Comparison of ENCODE assay signal across 23 mouse cellular contexts in genomic region chr9:105878365-105879108, GRCm38 (mm10). TPM values are rescaled to one million over a fixed set of nuclear protein-coding genes. Genes with fewer than 3 reads are reported as not detected.
"Had no signal": no experiment of that assay in that cellular context is flagged by ENCODE, and none has a peak within 500 bp of the region (broad histone marks: within the 10 kb centered on the region; RNA-seq: fewer than 3 reads in every experiment).

No protein-coding gene starts in this region.

- H3K4me3 ChIP-seq: liver, embryonic 15.5 days; lung, embryonic 15.5 days; megakaryocyte, embryonic 14.5 days; midbrain, embryonic 13.5 days; midbrain, embryonic 15.5 days; myocyte; neural tube, embryonic 13.5 days; neural tube, embryonic 15.5 days had no signal

- H3K36me3 ChIP-seq: liver, embryonic 15.5 days; lung, embryonic 15.5 days; midbrain, embryonic 13.5 days; midbrain, embryonic 15.5 days; neural tube, embryonic 13.5 days; neural tube, embryonic 15.5 days had no signal

- H3K27me3 ChIP-seq: liver, embryonic 15.5 days; lung, embryonic 15.5 days; megakaryocyte, embryonic 14.5 days; midbrain, embryonic 13.5 days; midbrain, embryonic 15.5 days; neural tube, embryonic 13.5 days; neural tube, embryonic 15.5 days had no signal

- H3K27ac ChIP-seq: liver, embryonic 15.5 days; lung, embryonic 15.5 days; macrophage; midbrain, embryonic 13.5 days; midbrain, embryonic 15.5 days; neural tube, embryonic 13.5 days; neural tube, embryonic 15.5 days had no signal

- H3K9me3 ChIP-seq: liver, embryonic 15.5 days; lung, embryonic 15.5 days; megakaryocyte, embryonic 14.5 days; midbrain, embryonic 13.5 days; midbrain, embryonic 15.5 days; neural tube, embryonic 13.5 days; neural tube, embryonic 15.5 days had no signal

- ATAC-seq: lung, postnatal 0 days; midbrain, embryonic 13.5 days; midbrain, embryonic 15.5 days had no signal

- H3K4me2 ChIP-seq: liver, embryonic 15.5 days; lung, embryonic 15.5 days; midbrain, embryonic 11.5 days; midbrain, embryonic 13.5 days; midbrain, embryonic 15.5 days; neural tube, embryonic 13.5 days; neural tube, embryonic 15.5 days had no signal

- H3K4me1 ChIP-seq: liver, embryonic 15.5 days; lung, embryonic 15.5 days; megakaryocyte, embryonic 14.5 days; midbrain, embryonic 13.5 days; midbrain, embryonic 15.5 days; neural tube, embryonic 13.5 days; neural tube, embryonic 15.5 days had no signal

- DNase-seq: lung, adult 2 months; lung, postnatal 14 days; retina, postnatal 1 day; right cerebral cortex, adult 18-20 months; right cerebral cortex, postnatal 25 days; right cerebral cortex, postnatal 4 days; spleen, adult 18-20 months; thymus, adult 18-20 months; thymus, postnatal 14 days; thymus, postnatal 36 days had no signal

- H3K9ac ChIP-seq: liver, embryonic 15.5 days; lung, embryonic 15.5 days; midbrain, embryonic 13.5 days; midbrain, embryonic 15.5 days; neural tube, embryonic 13.5 days; neural tube, embryonic 15.5 days had no signal

RNA-seq across cellular contexts. Expression of gene Col6a6, which starts 50.6 kb away (rescaled TPM):
- total RNA-seq: megakaryocyte progenitor cell, adult 5-6 weeks had no signal
- polyA plus RNA-seq: macrophage; small intestine, adult 2 months had no signal
